Mouse (Mus musculus) ES-Bruce4 (cell line): Measurements from ENCODE around the gene Inpp4b. TPM values are rescaled to one million over a fixed set of nuclear protein-coding genes. Genes with fewer than 3 reads are reported as not detected.

Source experiments
- H3K27ac ChIP-seq: 2 replicates; pipeline ENCODE4 v1.5.1; 2012; ENCODE audit warnings: low read length, inconsistent platforms; ENCODE audit not compliant: insufficient read depth
- H3K27me3 ChIP-seq: 2 replicates; pipeline ENCODE4 v1.6.1; 2012; ENCODE audit warnings: mild to moderate bottlenecking, low read length, inconsistent platforms; ENCODE audit not compliant: control insufficient read depth, poor library complexity, insufficient read depth, severe bottlenecking
- H3K36me3 ChIP-seq: 2 replicates; pipeline ENCODE4 v1.6.1; 2012; ENCODE audit warnings: inconsistent platforms, mild to moderate bottlenecking, low read length, moderate library complexity; ENCODE audit not compliant: control insufficient read depth, poor library complexity, insufficient read depth, severe bottlenecking
- H3K4me1 ChIP-seq: one replicate; pipeline ENCODE4 v1.8.1; 2011; ENCODE audit warnings: low read length; ENCODE audit not compliant: control insufficient read depth, insufficient read depth
- H3K4me3 ChIP-seq: 2 replicates; pipeline ENCODE4 v1.5.1; 2011; ENCODE audit warnings: low read depth, mild to moderate bottlenecking, low read length
- H3K9ac ChIP-seq: 2 replicates; pipeline ENCODE4 v1.6.1; 2012; ENCODE audit warnings: low read depth, mild to moderate bottlenecking, inconsistent platforms; ENCODE audit not compliant: poor library complexity, severe bottlenecking
- H3K9me3 ChIP-seq: replicated peaks from 2 replicates; pipeline ENCODE4 v1.6.1; 2012; ENCODE audit warnings: mild to moderate bottlenecking, low read length, inconsistent platforms; ENCODE audit not compliant: control insufficient read depth, poor library complexity, insufficient read depth, severe bottlenecking
- CTCF ChIP-seq: IDR thresholded peaks from one replicate; pipeline ENCODE4 v1.8.1; 2011; ENCODE audit warnings: low read depth, low read length
- EP300 ChIP-seq: IDR thresholded peaks from 2 replicates; pipeline ENCODE4 v1.6.1; 2011; ENCODE audit warnings: low read depth, low read length; ENCODE audit not compliant: insufficient read depth
- POLR2A ChIP-seq: IDR thresholded peaks from one replicate; pipeline ENCODE4 v1.8.1; 2011; ENCODE audit warnings: low read length; ENCODE audit not compliant: insufficient read depth
- polyA plus RNA-seq: library from polyadenylated mRNA; stranded (reverse); fragments of >200 nt; gene quantifications from 2 replicates; pipeline ENCODE4 v1.2.4, GENCODE M21; 2011; ENCODE audit warnings: low read depth; ENCODE audit not compliant: missing spikeins, insufficient read depth, insufficient read length

The Inpp4b gene
- polyA plus RNA-seq, 1 experiment = not detected

DNA sequence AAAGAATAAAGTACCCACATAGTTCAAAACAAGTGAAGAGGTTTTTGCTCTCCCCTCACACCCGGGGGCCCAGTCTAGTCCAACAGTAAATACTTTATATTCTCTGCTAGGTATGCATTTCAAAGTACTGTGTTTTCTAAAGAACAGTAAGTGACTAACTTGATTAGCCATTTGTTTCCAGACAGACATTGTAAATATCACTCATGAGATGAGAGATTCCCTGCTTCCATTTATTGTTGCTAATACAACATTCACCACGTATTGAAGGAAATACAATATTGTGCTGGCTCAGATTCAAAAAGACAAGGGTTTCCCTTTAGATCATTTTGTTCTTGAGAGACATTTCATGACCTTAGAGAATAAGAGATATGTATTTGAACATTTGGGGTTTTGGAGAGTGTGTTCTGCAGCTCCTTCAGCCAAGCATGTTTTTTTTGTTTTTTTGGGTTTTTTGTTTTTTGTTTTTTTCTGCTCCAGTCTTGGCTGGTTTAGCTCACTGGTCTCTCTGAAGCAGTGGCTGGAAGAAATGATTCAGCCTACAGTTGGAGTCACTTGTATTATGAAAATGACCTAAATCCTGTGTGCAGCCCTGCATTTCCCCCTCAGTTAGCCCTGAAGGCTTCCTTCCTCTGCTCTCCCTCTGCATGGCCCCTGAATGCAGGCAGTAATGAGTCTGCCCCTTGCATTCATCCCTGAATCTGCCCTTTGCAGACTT lies 426.5 kb downstream of the Inpp4b start:
- TF ChIP-seq EP300 = no peak
- no peak for TF ChIP-seq POLR2A
- no peak for TF ChIP-seq CTCF
- no peaks in the 10 kb centered on the region for H3K4me1 ChIP-seq
- H3K9ac ChIP-seq = no peak overlapping the region
- no peaks in the 10 kb centered on the region for H3K36me3 ChIP-seq
- no peak overlapping the region for H3K27ac ChIP-seq
- H3K9me3 ChIP-seq = no peaks in the 10 kb centered on the region
- H3K27me3 ChIP-seq = peaks cover 1% of the 10 kb centered on the region; the same call in 1 of the 2 replicates
- H3K4me3 ChIP-seq = no peak overlapping the region

- Histone ChIP-seq H3K27me3 (peaks cover 1% of the 10 kb centered on the region; the same call in 1 of the 2 replicates), H3K9ac (no peak overlapping the region), H3K4me3 (no peak overlapping the region), H3K4me1 (no peaks in the 10 kb centered on the region), H3K9me3 (no peaks in the 10 kb centered on the region), H3K27ac (no peak overlapping the region), H3K36me3 (no peaks in the 10 kb centered on the region)
- TF ChIP-seq EP300 (no peak), POLR2A (no peak), CTCF (no peak)
Observed at GRCm38 (mm10) chr8:81770603-81771276, 428.4 kb downstream of the Inpp4b start.

GRCm38 (mm10) chr8:81772855-81773254 lies 430.5 kb downstream of the Inpp4b start:
- no peaks in the 10 kb centered on the region for H3K36me3 ChIP-seq
- H3K27me3 ChIP-seq = peaks cover 1% of the 10 kb centered on the region; the same call in 1 of the 2 replicates
- no peak overlapping the region for H3K27ac ChIP-seq
- H3K9ac ChIP-seq = no peak overlapping the region
- H3K4me1 ChIP-seq = no peaks in the 10 kb centered on the region
- H3K4me3 ChIP-seq = no peak overlapping the region
- TF ChIP-seq POLR2A (no peak), EP300 (no peak), CTCF (no peak)
- no peaks in the 10 kb centered on the region for H3K9me3 ChIP-seq

GRCm38 (mm10) chr8:81773305-81773965 lies 431.1 kb downstream of the Inpp4b start:
- H3K36me3 ChIP-seq = no peaks in the 10 kb centered on the region
- H3K4me1 ChIP-seq = no peaks in the 10 kb centered on the region
- TF ChIP-seq EP300 (no peak), POLR2A (no peak), CTCF (no peak)
- no peak overlapping the region for H3K9ac ChIP-seq
- H3K9me3 ChIP-seq = no peaks in the 10 kb centered on the region
- H3K4me3 ChIP-seq = no peak overlapping the region
- peaks cover 1% of the 10 kb centered on the region; the same call in 1 of the 2 replicates for H3K27me3 ChIP-seq
- H3K27ac ChIP-seq = no peak overlapping the region

DNA sequence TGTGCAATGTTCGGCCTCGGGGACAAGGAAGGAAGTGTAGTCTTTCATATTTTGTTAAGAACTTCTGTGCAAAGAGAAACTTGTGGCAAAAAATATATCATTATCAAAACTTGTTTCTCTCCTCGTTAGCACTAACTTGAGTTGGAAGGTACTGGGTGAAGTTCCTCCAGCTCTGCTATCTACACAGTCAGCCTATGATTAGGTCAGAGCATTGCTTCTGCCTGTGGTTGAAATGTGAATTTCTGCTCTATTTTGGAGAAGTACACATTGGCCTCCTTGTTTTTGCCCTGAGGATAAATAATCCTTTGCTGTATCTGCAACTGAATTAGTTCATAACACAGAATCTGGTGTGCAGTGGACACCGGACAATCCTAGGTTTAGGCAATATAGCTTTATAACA lies 431.7 kb downstream of the Inpp4b start:
- no peak overlapping the region for H3K9ac ChIP-seq
- no peak overlapping the region for H3K4me3 ChIP-seq
- H3K4me1 ChIP-seq = no peaks in the 10 kb centered on the region
- no peaks in the 10 kb centered on the region for H3K9me3 ChIP-seq
- no peak overlapping the region for H3K27ac ChIP-seq
- peaks cover 1% of the 10 kb centered on the region; the same call in 1 of the 2 replicates for H3K27me3 ChIP-seq
- no peak for TF ChIP-seq EP300
- no peak for TF ChIP-seq POLR2A
- TF ChIP-seq CTCF = no peak
- H3K36me3 ChIP-seq = no peaks in the 10 kb centered on the region

- Histone ChIP-seq H3K4me3 (no peak overlapping the region), H3K27me3 (peaks cover 1% of the 10 kb centered on the region; the same call in 1 of the 2 replicates), H3K4me1 (no peaks in the 10 kb centered on the region), H3K9ac (no peak overlapping the region), H3K36me3 (no peaks in the 10 kb centered on the region), H3K9me3 (no peaks in the 10 kb centered on the region), H3K27ac (no peak overlapping the region)
- TF ChIP-seq EP300 = no peak
- TF ChIP-seq POLR2A = no peak
- TF ChIP-seq CTCF = no peak
Observed at GRCm38 (mm10) chr8:81774454-81774853, 432.1 kb downstream of the Inpp4b start.
